ENCODE assay signal across 8 mouse cellular contexts in the genomic region with DNA sequence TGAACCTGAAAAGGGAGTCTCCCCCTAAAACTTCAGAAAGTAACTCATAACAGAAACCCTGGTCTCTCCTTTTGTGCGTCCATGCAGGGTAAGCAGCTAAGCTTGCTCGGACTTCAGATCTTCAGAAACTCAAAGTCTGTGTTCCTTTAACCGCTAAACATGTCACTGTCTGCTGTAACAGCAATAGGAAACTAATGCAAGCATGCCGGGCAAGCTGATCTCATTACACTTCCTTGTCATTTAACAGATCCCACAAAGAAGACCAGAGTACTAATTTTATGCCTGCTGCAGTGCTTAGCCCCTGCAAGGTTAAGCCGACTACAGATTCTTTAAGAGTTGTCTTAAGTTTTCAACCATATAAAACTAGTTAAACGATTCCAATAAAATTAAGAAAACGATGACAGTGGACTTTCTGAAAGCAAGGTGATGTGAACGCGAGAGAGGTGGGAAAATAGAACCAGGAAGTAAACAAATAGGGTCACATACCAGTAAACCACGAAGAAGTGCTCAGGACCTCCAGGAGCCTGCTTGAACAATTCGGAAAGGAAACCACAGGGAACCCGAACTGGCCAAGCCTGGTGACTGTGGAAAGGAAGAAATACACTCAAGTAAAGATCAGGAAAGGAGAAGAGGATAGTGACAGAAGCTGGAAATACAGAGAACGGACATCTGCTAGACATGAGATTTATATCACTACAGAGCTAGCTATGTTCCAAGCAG. TPM values are rescaled to one million over a fixed set of nuclear protein-coding genes. Genes with fewer than 3 reads are reported as not detected.
A peak's percentile ranks its signal among the peaks of the same experiment; 100 is the strongest.
DNase-seq lines count a peak whose midpoint lies in the region; ATAC-seq and TF ChIP-seq lines count a peak whose summit lies in the region.

No protein-coding gene starts in this region.

- H3K9ac ChIP-seq in heart, adult 2 months (ENCODE audit: low read depth, low read length) = peak overlapping the region; percentile 88
- peak overlapping the region; percentile 84 for H3K9ac ChIP-seq in ES-E14 (ENCODE audit: insufficient read depth, low read depth, low read length, poor library complexity, severe bottlenecking)
- peak overlapping the region; percentile 65 for H3K9ac ChIP-seq in forebrain, embryonic 11.5 days (ENCODE audit: low read length)
- peak overlapping the region; percentile 71 for H3K9ac ChIP-seq in intestine, embryonic 15.5 days
- H3K9ac ChIP-seq in midbrain, embryonic 13.5 days (replicated peaks) = peak overlapping the region; percentile 80

- no peak for TF ChIP-seq CTCF in heart, adult 2 months (IDR thresholded peaks at IDR 0.05)

- in situ Hi-C loops in ES-E14 (cut with MboI; ENCODE audit: low sequenced_read_pairs in 2 of 2, unreplicated experiment in 2 of 2) = no loop called here

- H3K4me3 ChIP-seq in heart, adult 2 months = peak overlapping the region; percentile 62
- H3K4me3 ChIP-seq in ES-E14 (ENCODE audit: insufficient read depth in 1 of 2, low read depth in 1 of 2, low read length in 2 of 2, poor library complexity in 1 of 2, severe bottlenecking in 1 of 2) = peak overlapping the region; percentile 93 to 95
- H3K4me3 ChIP-seq in forebrain, embryonic 11.5 days (ENCODE audit: low read depth, low read length) = peak overlapping the region; percentile 52
- peak overlapping the region; percentile 66 for H3K4me3 ChIP-seq in intestine, embryonic 15.5 days (replicated peaks)
- H3K4me3 ChIP-seq in midbrain, embryonic 13.5 days (replicated peaks) = peak overlapping the region; percentile 74

- TF ChIP-seq POLR2A in heart, adult 2 months (IDR thresholded peaks at IDR 0.05; ENCODE audit: insufficient read depth, low read depth, low read length) = no peak

- no peaks in the 10 kb centered on the region for H3K27me3 ChIP-seq in heart, adult 2 months (ENCODE audit: control insufficient read depth, insufficient read depth, low read length)
- H3K27me3 ChIP-seq in forebrain, embryonic 11.5 days (ENCODE audit: control insufficient read depth, insufficient read depth, low read length) = no peaks in the 10 kb centered on the region
- no peaks in the 10 kb centered on the region for H3K27me3 ChIP-seq in intestine, embryonic 15.5 days (replicated peaks)
- no peaks in the 10 kb centered on the region for H3K27me3 ChIP-seq in midbrain, embryonic 13.5 days

- intact Hi-C loops in heart, adult 2 months (cut with DNase I) = loop anchor here (5.0 kb wide), 4 partner anchors 104 to 166 kb away; partner anchors contain the start of genes Abcb4, Dmtf1 and Tmem243

- H3K4me1 ChIP-seq in heart, adult 2 months (ENCODE audit: control insufficient read depth, insufficient read depth, low read length) = 0 out of 2 replicates have a peak, but pooled peaks cover 2% of the 10 kb centered on the region
- H3K4me1 ChIP-seq in ES-E14 (ENCODE audit: control insufficient read depth in 2 of 2, insufficient read depth in 2 of 2, low read length in 2 of 2, poor library complexity in 1 of 2) = peaks cover 2 to 4% of the 10 kb centered on the region in 2 experiments; a peak in 2 of 4 replicates
- no peaks in the 10 kb centered on the region; the same call in 1 of the 2 replicates for H3K4me1 ChIP-seq in forebrain, embryonic 11.5 days (replicated peaks; ENCODE audit: control insufficient read depth, insufficient read depth, low read length)
- 0 out of 2 replicates have a peak, but pooled peaks cover 2% of the 10 kb centered on the region for H3K4me1 ChIP-seq in intestine, embryonic 15.5 days (replicated peaks)
- peaks cover 31% of the 10 kb centered on the region for H3K4me1 ChIP-seq in midbrain, embryonic 13.5 days (replicated peaks)

- TF ChIP-seq EP300 in heart, adult 2 months (IDR thresholded peaks at IDR 0.05; ENCODE audit: insufficient read depth, low read depth, low read length) = no peak

- WGBS in heart, adult 2 months = 6% methylated on average over 13 of the region's 13 CpGs
- WGBS in forebrain, embryonic 11.5 days = 18% methylated on average over 13 of the region's 13 CpGs
- WGBS in intestine, embryonic 15.5 days = 9% methylated on average over 13 of the region's 13 CpGs
- WGBS in midbrain, embryonic 13.5 days = 15% methylated on average over 13 of the region's 13 CpGs

- no peaks in the 10 kb centered on the region; the same call in 1 of the 2 replicates for H3K79me2 ChIP-seq in heart, adult 2 months (replicated peaks; ENCODE audit: control insufficient read depth, insufficient read depth, low read length)

- peaks cover 6% of the 10 kb centered on the region for H3K36me3 ChIP-seq in heart, adult 2 months (ENCODE audit: control insufficient read depth, insufficient read depth, low read length)
- H3K36me3 ChIP-seq in ES-E14 (ENCODE audit: control insufficient read depth, insufficient read depth, low read length, poor library complexity, severe bottlenecking) = no peaks in the 10 kb centered on the region
- H3K36me3 ChIP-seq in forebrain, embryonic 11.5 days (ENCODE audit: control insufficient read depth, insufficient read depth, low read length) = no peaks in the 10 kb centered on the region
- H3K36me3 ChIP-seq in intestine, embryonic 15.5 days = no peaks in the 10 kb centered on the region
- H3K36me3 ChIP-seq in midbrain, embryonic 13.5 days = peaks cover 10% of the 10 kb centered on the region

- H3K9me3 ChIP-seq in ES-E14 (ENCODE audit: control insufficient read depth, insufficient read depth, low read depth, low read length) = no peaks in the 10 kb centered on the region
- H3K9me3 ChIP-seq in forebrain, embryonic 11.5 days (ENCODE audit: control insufficient read depth, low read length) = no peaks in the 10 kb centered on the region
- no peaks in the 10 kb centered on the region for H3K9me3 ChIP-seq in intestine, embryonic 15.5 days
- H3K9me3 ChIP-seq in midbrain, embryonic 13.5 days = no peaks in the 10 kb centered on the region

- H3K27ac ChIP-seq in heart, adult 2 months = peak overlapping the region; percentile 93
- no peak overlapping the region for H3K27ac ChIP-seq in ES-E14 (ENCODE audit: insufficient read depth, low read depth, low read length, poor library complexity, severe bottlenecking)
- no peak overlapping the region for H3K27ac ChIP-seq in forebrain, embryonic 11.5 days (ENCODE audit: low read depth, low read length)
- peak overlapping the region; percentile 83; the same call in 1 of the 2 replicates for H3K27ac ChIP-seq in intestine, embryonic 15.5 days
- H3K27ac ChIP-seq in midbrain, embryonic 13.5 days = peak overlapping the region; percentile 90; the same call in 1 of the 2 replicates

- no peak for ATAC-seq in forebrain, embryonic 11.5 days (replicated peaks; ENCODE audit: low FRiP score)
- no peak for ATAC-seq in intestine, embryonic 15.5 days
- ATAC-seq in midbrain, embryonic 13.5 days = no peak

- H3K4me2 ChIP-seq in forebrain, embryonic 11.5 days (ENCODE audit: low read depth, low read length, severe bottlenecking) = peak overlapping the region; percentile 67
- H3K4me2 ChIP-seq in intestine, embryonic 15.5 days (replicated peaks) = peak overlapping the region; percentile 71
- H3K4me2 ChIP-seq in midbrain, embryonic 13.5 days (replicated peaks) = peak overlapping the region; percentile 65

- DNase-seq in heart, adult 2 months = no peak
- DNase-seq in heart, adult 11 months = no peak
- no peak for DNase-seq in ES-E14 (ENCODE audit: low read depth, low spot score)
- no peak for DNase-seq in forebrain, embryonic 11.5 days (ENCODE audit: low spot score)
- DNase-seq in frontal cortex, postnatal 14 days (ENCODE audit: low spot score in 2 of 2) = no peak
- DNase-seq in adrenal gland, postnatal 14 days = no peak

TF ChIP-seq in ES-E14, 5 proteins besides CTCF, POLR2A, EP300 and RAD21:
- TF ChIP-seq MAFK (IDR thresholded peaks at IDR 0.05; ENCODE audit: insufficient read depth, low read depth, low read length) = no peak
- no peak for TF ChIP-seq HCFC1 (IDR thresholded peaks at IDR 0.05; ENCODE audit: borderline replicate concordance, insufficient read depth, low read length)
TF ChIP-seq in ES-E14: peak in this region for 0.

RNA-seq across cellular contexts. Expression of gene Crot, which starts 1.0 kb away (rescaled TPM):
- 10 to 100 TPM; 18.8 to 21.6 TPM for total RNA-seq in heart, adult 2 months (2021)
- polyA plus RNA-seq in heart, adult 2 months (2012; rRNA removed) = 8.6 and 16.2 TPM in 2 replicates
- total RNA-seq in ES-E14 (2012; rRNA removed) = 10.8 and 14.4 TPM in 2 replicates
- polyA plus RNA-seq in forebrain, embryonic 11.5 days (2014; fragmentation: Nextera tagmentation; extraction: Ambion mirVana) = 29.6 and 33.9 TPM in 2 replicates
- polyA plus RNA-seq in intestine, embryonic 15.5 days (2015; fragmentation: Nextera tagmentation; extraction: Ambion mirVana) = 51.6 and 55.3 TPM in 2 replicates
- polyA plus RNA-seq in midbrain, embryonic 13.5 days (2015; fragmentation: Nextera tagmentation; extraction: Ambion mirVana) = 17.8 and 19.2 TPM in 2 replicates
- 32.8 and 78.7 TPM in 2 replicates for total RNA-seq in adrenal gland, postnatal 14 days (2021)

Comparison
In these comparisons a context has a peak if more than half of its experiments do, and no peak if none do; other contexts are left out.
1. H3K27ac ChIP-seq: peak in heart, adult 2 months (single experiment), intestine, embryonic 15.5 days (single experiment) and midbrain, embryonic 13.5 days (single experiment); none in ES-E14 (single experiment) and forebrain, embryonic 11.5 days (single experiment).
2. Peak in every context shown above with its lines, with median percentiles within 50 percentile points of each other: H3K4me3 ChIP-seq, H3K9ac ChIP-seq and H3K4me2 ChIP-seq.